Mouse (Mus musculus) retina, embryonic 14.5 days (tissue): Measurements from ENCODE around the gene Gtsf2.
"Not testable (repeated sequence)": the region's sequence is repeated elsewhere in the genome, so short reads cannot be mapped to it uniquely, and the experiment has no call there.

Experiments
- DNase-seq: peaks from one replicate; pipeline ENCODE4 v3.0.0-alpha.2; 2015; ENCODE audit warnings: low spot score

The Gtsf2 gene

DNA sequence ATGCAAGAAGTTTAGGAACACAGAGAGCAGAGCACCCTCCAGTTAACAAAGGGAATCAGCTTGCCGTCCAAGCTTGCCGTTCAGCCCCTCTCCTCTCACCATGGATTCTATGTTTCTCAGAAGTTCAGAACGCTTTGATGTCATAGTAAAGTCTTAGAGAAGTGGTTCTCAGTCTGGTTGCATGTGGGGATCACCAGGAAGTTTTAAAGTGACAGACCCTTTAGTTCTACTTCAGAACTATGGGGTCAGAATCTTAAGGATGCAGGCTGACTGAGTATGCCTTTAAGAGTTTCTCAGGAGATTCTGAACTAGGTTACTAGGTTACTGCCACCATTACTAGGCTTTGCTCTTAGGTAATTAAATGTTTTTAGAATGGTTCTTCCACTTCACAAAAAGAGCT, at the start of gene Gtsf2:
Gene Gtsf2 (minus strand): TSS at position 101 of the 400 bp plus-strand sequence.
- DNase-seq = no peak

DNA sequence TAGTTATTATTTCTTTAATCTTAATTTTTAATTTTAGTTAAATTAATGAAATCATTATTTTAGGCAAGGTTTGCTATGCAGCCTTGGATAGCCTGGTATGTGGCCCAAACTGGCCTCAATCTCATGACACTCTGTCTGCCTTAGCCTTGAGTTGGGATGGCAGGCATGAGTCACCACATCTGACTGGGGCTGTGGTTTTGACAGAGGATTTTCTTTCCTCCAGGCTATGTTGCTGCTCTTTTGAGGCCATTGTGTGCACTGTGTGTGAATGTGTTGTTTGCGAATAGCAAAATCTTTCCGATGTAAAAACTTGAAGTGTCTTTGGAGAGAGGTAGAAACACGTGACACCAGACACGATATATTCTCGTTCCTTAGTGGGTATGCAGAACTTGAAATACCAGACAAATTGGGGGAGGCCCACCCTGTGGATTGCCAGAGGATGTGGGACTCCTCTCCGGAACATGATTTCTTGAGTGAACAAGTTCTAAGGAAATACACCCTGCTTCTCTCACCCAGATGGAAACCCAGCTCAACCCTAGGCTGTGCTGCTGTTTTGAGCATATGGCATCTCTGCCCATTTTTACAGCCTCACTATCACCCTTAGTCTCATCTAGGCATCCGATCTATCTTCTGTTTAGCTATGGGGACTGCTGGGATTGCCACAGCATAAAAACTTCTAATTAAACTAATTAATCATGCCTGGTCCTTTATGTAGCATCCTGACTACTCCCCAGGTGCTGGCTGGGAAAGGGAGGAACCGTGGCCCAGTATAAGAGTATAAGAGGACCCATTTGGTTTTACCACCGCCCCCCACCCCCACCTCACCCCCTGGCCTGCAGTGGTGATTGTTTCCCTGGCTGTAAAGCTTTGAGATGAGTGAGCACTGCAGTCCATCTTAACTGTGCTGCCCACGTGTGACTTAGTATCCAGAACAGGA, 48.2 kb upstream of the Gtsf2 start:
- DNase-seq = no peak

DNA sequence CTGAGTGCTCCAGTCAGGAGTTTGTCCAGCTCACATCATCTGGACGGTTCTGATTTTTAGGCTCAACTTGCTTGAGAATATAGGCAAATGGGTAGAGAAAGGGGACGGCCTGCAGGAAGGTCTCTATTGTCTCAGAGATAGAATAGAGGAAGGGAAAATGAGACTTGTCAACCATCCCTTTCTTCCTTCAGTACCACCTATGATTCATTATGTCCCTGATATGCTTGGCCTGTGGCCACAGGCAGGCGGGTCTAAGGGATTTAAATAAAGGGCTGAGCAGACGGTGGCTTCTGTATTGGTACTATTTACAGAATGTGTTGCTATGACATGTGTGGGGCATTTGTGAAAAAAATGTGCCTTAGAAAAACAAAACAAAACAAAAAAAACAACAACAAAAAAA, 40.1 kb upstream of the Gtsf2 start:
- DNase-seq = no peak

DNA sequence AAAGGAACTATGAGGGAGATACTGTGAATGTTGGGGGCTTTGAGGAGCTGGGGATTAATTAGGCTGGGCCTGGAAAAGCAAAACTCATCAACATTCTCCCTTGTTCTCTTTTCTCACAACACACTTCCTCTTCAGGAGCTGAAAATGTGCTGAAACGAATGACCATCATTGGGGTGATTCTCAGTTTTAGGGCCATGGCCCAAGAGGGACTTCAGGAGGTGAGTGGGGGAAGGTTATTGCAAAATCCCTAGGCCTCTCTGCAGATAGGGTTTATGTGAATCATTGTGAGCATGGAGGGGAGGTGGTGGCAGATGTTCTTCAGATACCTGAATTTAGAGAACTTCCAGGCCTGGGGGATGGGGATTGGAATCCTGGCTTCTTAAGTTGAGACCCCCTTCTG, 38.4 kb upstream of the Gtsf2 start:
- DNase-seq = no peak

DNA sequence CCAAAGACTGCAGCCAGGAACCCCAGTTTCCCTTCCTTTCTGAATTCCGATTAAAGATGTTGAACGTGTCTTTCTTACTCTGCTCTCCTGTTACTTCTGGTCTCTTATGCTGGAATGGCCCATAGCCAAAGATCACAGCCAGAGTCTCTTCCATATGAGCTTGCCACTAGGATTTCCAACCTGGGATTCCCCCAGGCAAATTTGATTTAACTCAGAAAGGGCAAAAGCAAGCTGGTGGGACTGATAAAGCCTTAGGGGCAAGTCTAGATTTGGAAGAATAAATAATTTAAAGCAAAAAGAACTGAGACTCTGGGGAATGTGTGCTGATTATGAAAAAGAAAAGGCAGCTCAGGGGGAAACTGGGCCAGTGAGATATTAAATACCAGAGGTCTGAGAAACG, 36.8 kb upstream of the Gtsf2 start:
- DNase-seq = no peak

DNA sequence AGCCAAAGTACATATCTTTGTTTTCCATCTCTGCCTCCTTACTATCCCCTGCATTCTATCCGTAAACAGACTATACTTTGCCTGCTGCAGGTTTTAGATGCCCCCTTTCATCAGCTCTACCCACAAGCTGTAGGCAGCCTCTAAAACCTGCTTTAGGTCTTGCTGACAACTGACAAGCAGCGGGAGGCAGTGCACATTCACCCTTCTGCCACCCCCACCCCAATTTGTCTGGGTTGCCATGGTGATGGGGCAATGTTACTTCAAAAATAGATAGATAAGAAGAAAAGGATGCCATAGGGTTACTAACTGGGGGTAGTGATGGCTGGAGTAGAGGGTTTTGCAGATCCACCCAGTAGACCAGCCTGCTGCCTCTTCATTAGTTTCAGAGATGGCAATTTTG, 36.2 kb upstream of the Gtsf2 start:
- DNase-seq = no peak

DNA sequence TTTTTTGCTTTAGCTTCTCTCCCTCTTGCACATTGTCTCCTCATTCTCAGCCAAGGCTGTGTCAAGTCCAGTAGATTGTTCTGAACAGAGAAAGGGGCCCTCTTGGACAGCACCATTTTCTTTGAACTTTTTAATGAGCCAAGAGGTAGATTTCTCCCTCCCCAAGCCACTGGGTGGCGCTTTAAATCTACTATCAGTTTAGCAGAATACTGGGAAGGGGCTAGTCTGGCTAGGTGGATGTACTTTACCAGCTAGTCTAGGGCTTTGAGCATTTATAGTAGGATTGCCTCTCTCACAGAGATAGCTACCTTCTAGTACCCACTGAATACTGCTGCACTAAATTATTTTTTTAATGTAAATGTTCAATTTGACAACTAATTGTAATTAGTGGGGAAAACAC, 34.2 kb upstream of the Gtsf2 start:
- DNase-seq = peak; percentile 88

DNA sequence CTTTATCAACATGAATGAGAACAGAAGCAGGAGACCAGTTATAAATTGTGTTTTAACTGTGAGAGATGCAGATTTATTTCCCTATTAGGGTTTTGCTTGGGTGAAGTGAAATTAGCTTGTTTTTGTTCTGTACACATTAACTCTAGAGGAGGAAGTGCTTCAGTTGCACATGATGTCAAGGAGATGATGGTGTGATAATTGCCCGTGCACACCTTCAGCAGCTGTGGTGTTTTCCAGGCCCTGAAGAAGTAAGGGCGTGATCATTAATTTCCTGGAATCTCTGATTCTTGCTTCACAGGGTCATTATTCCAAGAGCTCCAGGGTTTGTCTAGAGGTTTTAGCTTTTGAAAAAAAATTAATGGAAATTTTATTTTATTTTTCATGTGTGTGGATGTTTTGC, 31.9 kb upstream of the Gtsf2 start:
- DNase-seq = no peak

DNA sequence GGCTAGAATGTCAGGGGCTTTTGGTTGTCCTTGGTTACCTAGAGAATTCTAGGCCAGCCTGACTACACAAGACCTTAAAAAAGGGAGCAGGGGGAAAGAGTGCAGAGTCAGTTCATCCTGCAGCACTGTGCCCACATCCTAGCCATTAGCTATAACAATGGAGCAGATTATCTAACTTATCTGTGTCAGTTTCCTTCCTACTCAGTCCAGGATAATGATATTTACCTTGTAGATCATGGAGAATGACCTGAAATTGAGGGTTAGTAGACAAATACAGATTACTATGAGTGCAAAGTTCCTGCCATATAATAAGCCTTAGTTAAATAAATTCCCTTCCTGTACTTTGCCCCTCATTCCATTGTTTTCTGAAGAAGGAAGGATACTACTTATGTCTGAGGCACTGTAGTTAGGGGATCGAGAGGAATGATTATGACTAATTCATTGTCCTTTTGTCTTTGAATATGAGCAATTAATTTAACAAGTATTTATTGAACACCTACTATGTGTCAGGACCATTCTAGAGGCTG, 30.9 kb upstream of the Gtsf2 start:
- DNase-seq = no peak

DNA sequence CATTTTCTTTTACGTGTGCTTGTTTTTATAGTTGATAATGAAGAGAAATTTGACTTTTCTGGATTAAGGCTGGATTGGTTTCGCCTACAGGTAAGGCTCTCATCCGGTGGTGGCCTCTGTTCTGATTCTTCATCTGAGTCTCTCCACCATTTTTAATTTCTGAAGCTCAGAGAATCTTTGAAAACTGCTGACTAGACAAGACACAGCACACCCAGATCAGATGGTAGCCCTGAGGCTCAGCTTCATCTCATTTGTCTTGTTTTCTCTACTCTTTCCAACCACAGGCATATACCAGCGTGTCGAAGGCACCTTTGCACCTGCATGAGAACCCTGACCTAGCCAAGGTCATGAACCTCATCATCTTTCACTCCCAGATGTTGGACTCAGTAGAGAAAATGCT, 25.5 kb upstream of the Gtsf2 start:
- no peak for DNase-seq

DNA sequence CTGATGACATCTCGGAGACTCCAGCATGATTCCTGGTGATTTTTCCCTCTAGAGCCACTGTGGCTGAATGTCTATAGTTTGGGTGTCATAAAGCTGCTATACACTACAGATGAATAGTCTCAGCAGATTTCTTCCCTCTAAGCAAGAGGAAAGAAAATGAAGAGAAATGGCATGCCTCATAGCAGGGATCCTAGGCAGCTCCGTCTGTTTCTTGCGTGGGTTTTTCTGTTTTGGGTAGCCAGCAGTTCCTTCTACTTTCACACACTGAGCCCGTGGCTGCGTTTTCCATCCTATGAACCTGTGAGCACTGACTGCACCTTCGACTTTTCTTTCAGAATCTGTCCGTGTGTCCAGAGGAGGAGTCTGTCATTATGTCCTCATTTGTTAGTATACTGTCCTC, 24.9 kb upstream of the Gtsf2 start:
- DNase-seq = no peak

DNA sequence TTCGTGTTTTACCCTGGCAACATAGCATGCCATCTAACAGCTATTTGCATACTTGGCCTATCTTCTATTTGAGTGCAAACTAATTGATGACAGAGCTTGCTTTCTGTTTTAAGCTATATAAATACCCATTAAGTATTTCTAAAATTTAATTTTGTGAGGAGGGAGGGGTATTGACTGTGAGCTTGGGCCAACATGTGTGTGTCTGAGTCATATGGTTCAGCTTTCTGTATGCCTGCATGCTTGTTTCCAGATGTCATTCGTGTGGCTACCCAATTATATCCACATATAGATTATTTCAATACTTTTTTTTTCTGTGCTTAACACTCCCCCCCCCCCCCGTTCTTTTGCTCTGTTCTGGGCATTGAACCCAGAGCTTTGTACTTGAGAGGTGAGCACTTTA, 24.0 kb upstream of the Gtsf2 start:
- DNase-seq = no peak

DNA sequence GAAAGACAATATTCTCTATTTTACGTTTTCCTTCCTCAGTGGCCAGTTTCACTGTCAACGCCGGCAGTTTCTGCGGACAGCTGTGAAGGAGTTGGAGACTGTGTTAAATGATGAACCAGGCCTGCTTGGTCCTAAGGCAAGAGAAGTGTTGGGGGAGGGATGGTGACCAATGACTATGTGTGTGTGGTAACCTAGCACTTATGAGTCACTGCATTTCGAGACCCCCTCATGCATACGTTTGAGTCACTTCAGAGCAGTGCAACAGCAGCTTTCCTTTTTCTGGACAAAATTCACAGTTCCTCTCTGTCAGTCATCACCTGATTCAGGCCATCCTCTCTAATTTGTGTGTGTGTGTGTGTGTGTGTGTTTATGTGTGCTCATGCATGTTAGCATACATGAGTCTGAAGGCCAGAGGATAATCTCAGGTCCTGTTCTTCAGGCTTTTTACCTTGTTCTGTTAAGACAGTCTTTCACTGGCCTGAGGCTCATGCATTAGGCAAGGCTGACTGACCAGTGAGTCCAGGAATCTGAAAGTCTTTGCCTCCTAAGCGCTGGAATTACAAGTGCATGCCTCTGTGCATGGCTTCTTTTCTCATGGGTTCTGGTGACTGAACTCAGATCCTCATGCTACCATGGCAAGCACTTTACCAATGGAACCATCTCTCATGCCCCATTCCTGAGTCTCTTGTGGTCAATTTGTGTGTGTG, 23.4 kb upstream of the Gtsf2 start:
- DNase-seq = no peak

DNA sequence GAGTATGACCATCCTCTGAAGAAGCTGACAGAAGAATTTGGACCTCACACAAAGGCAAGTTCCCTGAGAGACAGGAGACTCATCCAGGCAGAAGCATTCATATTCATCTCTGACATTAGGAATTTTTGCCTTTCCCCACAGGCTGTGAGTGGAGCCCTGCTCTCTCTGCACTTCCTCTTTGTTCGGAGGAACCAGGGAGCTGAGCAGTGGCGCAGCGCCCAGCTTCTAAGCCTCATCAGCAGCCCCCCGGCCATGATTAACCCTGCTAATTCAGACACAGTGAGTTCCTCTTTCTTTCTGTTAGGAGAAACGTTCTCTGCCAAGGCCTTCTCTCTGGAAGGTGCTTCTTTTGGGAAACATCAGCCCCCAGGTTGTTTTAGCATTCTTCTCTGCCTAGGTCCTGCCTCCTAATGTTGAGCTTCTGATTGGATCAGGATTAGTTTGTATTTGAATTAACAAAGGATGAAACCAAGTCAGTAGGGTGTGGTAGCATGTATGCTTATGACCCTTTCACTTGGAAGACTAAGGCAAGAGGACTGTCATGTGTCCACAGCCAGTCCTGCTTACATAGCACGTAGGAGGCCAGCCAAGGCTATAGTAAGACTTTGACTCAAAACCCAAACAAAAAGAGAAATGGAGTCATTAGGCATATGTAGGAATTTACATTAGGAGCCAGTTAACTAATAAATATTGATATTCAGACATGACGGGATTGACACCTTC, 14.4 kb upstream of the Gtsf2 start:
- no peak for DNase-seq

DNA sequence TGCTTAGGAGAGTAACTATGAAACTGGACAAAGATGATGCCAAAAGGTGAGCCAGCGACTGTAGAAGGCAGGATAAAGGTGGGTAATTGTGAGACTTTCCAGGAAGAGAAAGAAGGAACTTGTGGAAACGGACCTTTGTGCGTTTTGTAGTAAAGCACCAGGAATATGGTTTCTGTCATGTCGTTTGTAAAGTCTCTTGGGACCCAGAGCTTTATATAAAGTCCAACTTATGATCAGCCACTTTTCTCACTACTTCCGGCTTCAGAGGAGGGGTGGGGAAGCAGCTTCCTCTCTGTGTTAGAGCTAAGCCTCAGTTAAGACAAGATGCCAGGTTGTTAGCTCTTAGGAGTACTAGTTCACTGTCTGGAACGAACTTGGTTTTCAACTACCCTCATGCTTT, 6.2 kb upstream of the Gtsf2 start:
- no peak for DNase-seq

DNA sequence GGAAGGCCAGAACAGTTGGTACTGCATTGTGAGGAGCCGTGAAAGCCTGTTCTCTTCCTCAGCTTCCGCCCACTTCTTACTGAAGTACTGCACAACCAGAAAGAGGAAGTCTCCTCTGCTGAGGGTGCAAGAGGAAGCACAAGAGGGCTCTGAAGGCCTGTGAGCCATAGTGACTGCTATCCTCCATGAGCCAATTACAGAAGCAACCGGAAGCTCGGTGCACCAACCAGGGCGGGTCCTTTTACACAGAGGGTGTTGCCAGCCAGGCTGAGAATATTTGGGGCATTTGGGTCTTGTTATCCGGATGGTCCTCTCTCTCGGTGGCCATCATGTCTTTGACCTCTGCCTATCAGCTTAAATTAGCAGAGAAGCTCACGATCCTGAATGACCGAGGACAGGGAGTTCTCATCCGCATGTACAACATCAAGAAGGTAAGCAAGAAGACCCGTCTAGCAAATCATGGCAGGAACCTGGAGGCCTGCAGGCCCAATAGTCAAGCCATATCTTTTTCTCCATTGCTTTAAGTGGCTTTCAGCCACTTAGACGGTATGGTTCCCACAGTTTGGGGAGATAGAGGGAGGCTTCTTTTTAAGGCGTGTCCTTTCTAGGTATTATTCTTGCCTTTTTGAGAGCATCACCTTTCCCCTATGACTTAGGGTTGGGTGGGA, 5.4 kb upstream of the Gtsf2 start, which contains the start of gene Nckap1l:
Gene Nckap1l (plus strand): TSS at position 244 of the 668 bp plus-strand sequence.
- DNase-seq = no peak

DNA sequence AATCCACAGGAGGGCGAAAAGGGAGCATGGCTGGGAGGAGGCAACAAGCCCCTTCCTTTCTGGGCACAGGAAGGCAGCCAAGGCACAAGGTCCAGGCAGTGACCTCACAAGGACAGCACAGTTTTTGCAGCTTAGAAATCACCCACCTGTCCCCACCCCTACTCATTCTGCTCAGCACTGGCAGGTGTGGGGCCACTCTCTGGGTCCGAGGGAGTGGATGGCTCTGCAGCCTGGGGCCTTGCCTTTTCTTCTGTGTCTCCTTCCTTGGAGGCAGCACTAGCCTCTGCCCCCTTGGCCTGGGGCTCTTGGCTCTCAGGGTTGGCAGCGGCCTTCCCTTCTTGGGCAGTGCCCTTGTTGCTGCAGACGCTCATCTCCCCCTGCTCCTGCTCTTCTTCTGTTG, 2.3 kb downstream of the Gtsf2 start:
- not testable (repeated sequence) for DNase-seq

DNA sequence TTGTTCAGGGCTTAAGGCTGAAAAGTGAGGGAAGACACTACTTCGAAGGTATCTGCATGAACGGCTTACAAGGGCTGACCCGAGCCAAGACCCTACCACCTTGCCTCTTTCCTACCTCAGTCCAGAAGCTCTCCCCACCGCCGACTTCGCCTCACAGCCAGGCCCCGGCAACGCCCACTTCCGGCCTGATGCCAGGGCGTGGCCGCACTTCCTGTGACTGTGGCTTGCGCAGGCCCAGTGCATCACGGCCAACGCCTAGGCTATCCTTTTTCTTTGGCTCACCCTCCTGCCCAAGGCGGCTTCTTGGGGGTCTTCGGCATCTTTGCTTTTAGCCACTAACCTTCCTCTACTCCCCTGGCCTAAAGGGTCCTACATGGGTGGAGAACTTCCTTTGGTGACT, 18.0 kb downstream of the Gtsf2 start, which contains the start of gene Gtsf1:
Gene Gtsf1 (minus strand): TSS at position 230 of the 400 bp plus-strand sequence.
- no peak for DNase-seq

DNA sequence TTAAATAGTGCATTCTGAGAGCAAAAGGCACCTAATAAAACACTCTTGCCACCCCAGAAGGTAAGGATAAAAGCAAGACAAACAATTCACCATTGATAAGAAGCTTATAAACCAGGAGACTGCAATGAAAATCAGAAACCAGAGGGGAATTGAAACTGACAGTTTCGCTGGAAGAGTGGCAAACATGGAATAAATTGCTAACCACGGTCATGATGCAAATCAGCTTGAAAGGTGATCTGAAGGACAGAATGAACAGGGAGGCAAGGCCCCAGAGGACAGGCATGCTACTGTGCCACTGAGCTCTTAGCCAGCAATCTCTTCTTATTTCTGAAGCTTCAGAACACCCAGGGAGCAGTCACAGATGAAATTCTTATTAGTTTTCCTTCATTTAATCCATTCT, 21.3 kb downstream of the Gtsf2 start:
- DNase-seq = no peak

DNA sequence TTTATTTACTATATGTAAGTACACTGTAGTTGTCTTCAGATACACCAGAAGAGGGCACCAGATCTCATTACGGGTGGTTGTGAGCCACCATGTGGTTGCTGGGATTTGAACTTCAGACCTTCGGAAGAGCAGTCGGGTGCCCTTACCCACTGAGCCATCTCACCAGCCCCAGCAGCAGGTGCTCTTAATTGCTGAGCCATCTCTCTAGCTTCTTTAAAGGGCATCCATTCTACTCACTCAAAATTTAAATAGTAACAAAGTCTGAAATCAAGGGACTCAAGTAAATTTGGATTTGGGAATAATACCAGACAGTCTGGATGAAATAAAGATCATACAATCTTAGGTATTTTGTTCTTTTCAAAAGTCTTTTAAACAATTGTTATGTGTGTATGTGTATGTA, 42.7 kb downstream of the Gtsf2 start:
- not testable (repeated sequence) for DNase-seq

DNA sequence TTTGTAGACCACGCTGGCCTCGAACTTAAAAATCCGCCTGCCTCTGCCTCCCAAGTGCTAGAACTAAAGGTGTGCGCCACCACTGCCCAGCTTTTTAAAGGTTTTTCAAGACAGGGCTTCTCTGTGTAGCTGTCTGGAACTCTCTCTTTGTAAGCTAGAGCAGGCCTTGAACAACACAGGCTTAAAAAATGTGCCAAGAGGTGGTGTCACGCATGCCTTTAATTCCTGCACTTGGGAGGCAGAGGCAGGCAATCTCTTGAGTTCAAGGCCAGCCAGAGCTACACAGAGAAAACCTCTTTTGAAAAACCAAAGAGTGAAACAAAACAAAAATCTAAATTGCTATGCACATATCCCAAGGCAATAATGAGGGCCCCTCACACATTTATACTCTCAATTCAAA, 46.9 kb downstream of the Gtsf2 start:
- peak; percentile 23 for DNase-seq

DNA sequence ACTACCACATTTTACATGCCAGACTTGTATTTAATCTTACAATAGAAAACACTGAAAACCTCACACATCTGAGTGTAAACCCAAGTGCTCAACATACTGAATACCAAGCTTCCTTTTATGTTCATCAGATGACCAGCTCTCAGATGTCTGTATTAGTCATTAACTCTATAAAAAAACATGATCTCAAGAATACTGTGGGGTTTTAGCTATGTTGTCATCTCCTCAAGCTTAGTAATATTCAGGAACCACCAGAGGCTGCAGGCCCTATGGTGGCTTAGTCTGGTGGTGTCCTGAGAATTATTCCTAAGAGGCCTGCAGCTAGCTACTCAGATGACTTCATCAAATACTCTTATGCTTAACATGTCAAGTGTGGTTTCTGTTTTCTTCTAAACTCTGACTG, 54.7 kb downstream of the Gtsf2 start:
- no peak for DNase-seq
